Mouse (Mus musculus) kidney, embryonic 16.5 days (tissue): ENCODE results near the gene Olfr323. TPM values are rescaled to one million over a fixed set of nuclear protein-coding genes. Genes with fewer than 3 reads are reported as not detected.

ENCODE experiments used
- ATAC-seq: fragments of 200-750 bp; cut with Nextera tagmentation; 2 replicates; pipeline ENCODE4 v1.8.0; 2017; ENCODE audit warnings: moderate TSS enrichment; ENCODE audit not compliant: low FRiP score, low TSS enrichment
- H3K27ac ChIP-seq: fragments of 300-500 bp; sonication (generic); 2 replicates; pipeline ENCODE4 v1.5.1; 2014; ENCODE audit warnings: low read length
- H3K27me3 ChIP-seq: fragments of 300-500 bp; sonication (generic); 2 replicates; pipeline ENCODE4 v1.6.1; 2014; ENCODE audit warnings: low read length, control low read depth, mixed read lengths; ENCODE audit not compliant: insufficient read depth
- H3K36me3 ChIP-seq: fragments of 300-500 bp; sonication (generic); 2 replicates; pipeline ENCODE4 v1.6.1; 2014; ENCODE audit warnings: low read length, control low read depth, mixed read lengths; ENCODE audit not compliant: insufficient read depth
- H3K4me1 ChIP-seq: fragments of 300-500 bp; sonication (generic); 2 replicates; pipeline ENCODE4 v1.6.1; 2014; ENCODE audit warnings: low read length, control low read depth, mixed read lengths; ENCODE audit not compliant: insufficient read depth
- H3K4me2 ChIP-seq: fragments of 300-500 bp; sonication (generic); replicated peaks from 2 replicates; pipeline ENCODE4 v1.6.1; 2014; ENCODE audit warnings: low read depth, low read length
- H3K4me3 ChIP-seq: fragments of 300-500 bp; sonication (generic); 2 replicates; pipeline ENCODE4 v1.5.1; 2014; ENCODE audit warnings: mild to moderate bottlenecking, low read length
- H3K9ac ChIP-seq: fragments of 300-500 bp; sonication (generic); replicated peaks from 2 replicates; pipeline ENCODE4 v1.6.1; 2014; ENCODE audit warnings: low read length
- H3K9me3 ChIP-seq: fragments of 300-500 bp; sonication (generic); 2 replicates; pipeline ENCODE4 v1.6.1; 2016; ENCODE audit warnings: low read length, control low read depth
- WGBS: fragments of 180-500 bp; shearing (Covaris S2); extraction: QIAGEN DNeasy Blood & Tissue Kit; methylation state at CpG from one replicate; pipeline ENCODE4 v1.1.7; 2014; 5-methylcytosine and 5-hydroxymethylcytosine counted together
- polyA plus RNA-seq: library from polyadenylated mRNA; unstranded; fragments of >200 nt; fragmentation: Nextera tagmentation; extraction: Ambion mirVana; gene quantifications from 2 replicates; pipeline ENCODE4 v1.2.1, GENCODE M21; 2015

Olfr323 gene
- not detected in 2 replicates for polyA plus RNA-seq

GRCm38 (mm10) chr11:58630401-58630800 is at the start of gene Olfr323:
Olfr323 (minus strand) TSS chr11:58630501.
- ATAC-seq: no peak
- no peak within 1 kb of the TSS for H3K27ac ChIP-seq
- no peaks in the 10 kb centered on the region for H3K9me3 ChIP-seq
- no peaks in the 10 kb centered on the region for H3K27me3 ChIP-seq
- no peak within 1 kb of the TSS for H3K4me2 ChIP-seq
- no peak within 1 kb of the TSS for H3K4me3 ChIP-seq
- no peaks in the 10 kb centered on the region for H3K4me1 ChIP-seq
- 73% methylated on average over 5 of the region's 5 CpGs for WGBS
- no peaks in the 10 kb centered on the region for H3K36me3 ChIP-seq
- no peak within 1 kb of the TSS for H3K9ac ChIP-seq

- WGBS: 50% methylated on average over 4 of the region's 4 CpGs
- Histone ChIP-seq H3K27me3 (no peaks in the 10 kb centered on the region), H3K27ac (no peak overlapping the region), H3K36me3 (no peaks in the 10 kb centered on the region), H3K4me1 (no peaks in the 10 kb centered on the region), H3K4me3 (no peak overlapping the region), H3K9me3 (no peaks in the 10 kb centered on the region), H3K4me2 (no peak overlapping the region), H3K9ac (no peak overlapping the region)
- ATAC-seq: no peak
Observed at GRCm38 (mm10) chr11:58671825-58672224, 41.5 kb upstream of the Olfr323 start.

- Histone ChIP-seq H3K36me3 (no peaks in the 10 kb centered on the region), H3K27ac (no peak overlapping the region), H3K9ac (no peak overlapping the region), H3K4me2 (no peak overlapping the region), H3K9me3 (no peaks in the 10 kb centered on the region), H3K4me3 (no peak overlapping the region), H3K4me1 (no peaks in the 10 kb centered on the region), H3K27me3 (no peaks in the 10 kb centered on the region)
- ATAC-seq: no peak
Observed at GRCm38 (mm10) chr11:58669252-58669651, 39.0 kb upstream of the Olfr323 start.

GRCm38 (mm10) chr11:58658596-58658995 is 28.3 kb upstream of the Olfr323 start, which contains the start of gene Olfr322:
Olfr322 (plus strand) TSS chr11:58658782.
- 80% methylated on average over 4 of the region's 4 CpGs for WGBS
- Histone ChIP-seq H3K4me2 (no peak within 1 kb of the TSS), H3K27ac (no peak within 1 kb of the TSS), H3K9ac (no peak within 1 kb of the TSS), H3K27me3 (no peaks in the 10 kb centered on the region), H3K4me1 (0 out of 2 replicates have a peak, but pooled peaks cover 4% of the 10 kb centered on the region), H3K9me3 (no peaks in the 10 kb centered on the region), H3K36me3 (no peaks in the 10 kb centered on the region), H3K4me3 (no peak within 1 kb of the TSS)
- no peak for ATAC-seq

DNA sequence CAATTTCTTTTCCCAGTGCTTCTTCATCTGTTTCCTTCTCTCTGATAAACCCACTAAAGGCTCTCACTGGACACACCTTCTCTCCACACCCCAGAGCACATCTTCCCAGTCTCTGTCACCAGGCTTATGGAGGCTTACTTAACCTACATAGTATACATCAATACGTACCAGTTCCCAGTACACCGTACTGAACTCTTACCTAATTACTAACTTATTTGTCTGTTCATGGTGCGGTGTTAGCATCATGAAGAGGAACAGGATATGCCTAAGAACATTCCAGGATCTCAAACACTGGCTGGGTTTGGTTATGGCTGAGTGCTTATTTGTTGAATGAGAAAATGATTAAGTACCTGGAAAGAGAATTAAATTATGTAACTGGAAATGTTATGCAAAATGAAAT is 24.9 kb upstream of the Olfr323 start:
- no peak overlapping the region for H3K4me3 ChIP-seq
- no peak overlapping the region for H3K4me2 ChIP-seq
- 74% methylated on average over 3 of the region's 3 CpGs for WGBS
- peaks cover 2% of the 10 kb centered on the region; the same call in 1 of the 2 replicates for H3K9me3 ChIP-seq
- H3K27ac ChIP-seq: no peak overlapping the region
- no peak overlapping the region for H3K9ac ChIP-seq
- peak; percentile 51; the same call in 1 of the 2 replicates for ATAC-seq
- H3K36me3 ChIP-seq: no peaks in the 10 kb centered on the region
- 0 out of 2 replicates have a peak, but pooled peaks cover 4% of the 10 kb centered on the region for H3K4me1 ChIP-seq
- H3K27me3 ChIP-seq: no peaks in the 10 kb centered on the region

DNA sequence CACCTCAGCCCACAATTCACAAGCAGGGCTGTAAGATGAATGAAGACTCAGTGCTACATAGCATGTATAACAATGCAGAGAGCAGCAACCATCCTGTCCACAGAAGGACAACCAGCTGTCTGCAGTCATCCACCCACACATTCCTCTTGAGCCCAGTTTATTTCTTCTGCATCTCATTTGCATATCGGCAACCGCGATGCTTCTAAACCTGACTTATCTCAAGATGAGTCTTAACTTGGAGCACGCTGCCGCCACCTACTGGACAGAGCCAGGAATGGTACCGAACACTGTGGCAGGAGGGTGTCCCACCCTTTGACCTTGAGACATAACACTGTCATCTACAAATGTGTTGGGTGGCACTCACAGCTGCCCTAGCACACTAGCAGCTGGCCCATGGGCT is 13.0 kb upstream of the Olfr323 start:
- Histone ChIP-seq H3K9me3 (no peaks in the 10 kb centered on the region), H3K27me3 (peaks cover 10% of the 10 kb centered on the region; the same call in 1 of the 2 replicates), H3K4me1 (peaks cover 2% of the 10 kb centered on the region; the same call in 1 of the 2 replicates), H3K4me2 (no peak overlapping the region), H3K36me3 (no peaks in the 10 kb centered on the region), H3K27ac (no peak overlapping the region), H3K4me3 (no peak overlapping the region), H3K9ac (no peak overlapping the region)
- no peak for ATAC-seq
- WGBS: 38% methylated on average over 6 of the region's 6 CpGs

DNA sequence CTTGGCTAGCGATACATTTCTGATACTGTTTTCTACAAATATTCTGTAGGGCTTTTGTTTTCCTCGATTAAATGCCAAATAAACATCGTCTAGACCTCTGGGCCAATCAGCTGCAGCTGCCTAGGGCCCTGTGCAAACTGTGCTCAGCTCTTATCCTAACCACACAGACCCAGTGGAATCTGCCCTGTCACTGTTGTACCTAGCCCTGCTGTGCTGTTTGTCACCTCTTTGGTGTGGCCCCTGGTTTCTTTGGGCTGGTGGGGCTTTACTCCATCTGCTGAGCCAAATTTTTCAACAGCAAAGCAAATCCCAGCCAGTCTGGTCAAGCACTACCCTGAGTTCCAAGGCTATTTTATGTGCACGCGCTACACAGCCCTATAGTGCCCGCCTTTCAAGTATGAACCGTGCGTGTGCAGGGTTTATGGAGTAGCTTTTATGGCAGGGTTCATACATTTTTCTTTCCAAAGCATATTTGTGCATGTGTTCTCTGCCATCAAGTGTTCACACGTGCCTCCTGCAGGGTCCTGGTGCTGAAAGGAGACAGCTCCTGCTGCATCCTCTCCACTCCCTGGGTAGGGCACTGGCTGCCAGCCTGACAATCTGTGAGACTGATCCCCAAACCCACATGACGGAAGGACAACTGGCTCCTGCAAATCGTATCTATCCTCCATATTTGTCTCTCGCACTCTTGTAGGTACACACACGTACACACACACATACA is 11.5 kb upstream of the Olfr323 start:
- 89% methylated on average over 13 of the region's 13 CpGs for WGBS
- H3K36me3 ChIP-seq: no peaks in the 10 kb centered on the region
- no peaks in the 10 kb centered on the region for H3K9me3 ChIP-seq
- H3K27ac ChIP-seq: no peak overlapping the region
- H3K4me3 ChIP-seq: no peak overlapping the region
- H3K27me3 ChIP-seq: peaks cover 16% of the 10 kb centered on the region; the same call in 1 of the 2 replicates
- H3K9ac ChIP-seq: no peak overlapping the region
- peaks cover 2% of the 10 kb centered on the region; the same call in 1 of the 2 replicates for H3K4me1 ChIP-seq
- H3K4me2 ChIP-seq: no peak overlapping the region
- ATAC-seq: no peak

- Histone ChIP-seq H3K27me3 (peaks cover 16% of the 10 kb centered on the region; the same call in 1 of the 2 replicates), H3K36me3 (no peaks in the 10 kb centered on the region), H3K4me3 (peak overlapping the region; percentile 36; the same call in 1 of the 2 replicates), H3K9ac (no peak overlapping the region), H3K4me2 (peak overlapping the region; percentile 57), H3K4me1 (peaks cover 2% of the 10 kb centered on the region; the same call in 1 of the 2 replicates), H3K27ac (no peak overlapping the region), H3K9me3 (no peaks in the 10 kb centered on the region)
- 27% methylated on average over 14 of the region's 14 CpGs for WGBS
- ATAC-seq: 0 out of 2 replicates have a peak, but pooled peaks have one; percentile 2
Observed at GRCm38 (mm10) chr11:58641057-58641456, 10.8 kb upstream of the Olfr323 start.

GRCm38 (mm10) chr11:58640272-58640867 is 10.1 kb upstream of the Olfr323 start, which contains the start of gene Trim58:
Trim58 (plus strand) TSS chr11:58640465.
- Histone ChIP-seq H3K27ac (no peak within 1 kb of the TSS), H3K4me3 (peak within 1 kb of the TSS; percentile 36), H3K9ac (peak within 1 kb of the TSS; percentile 37), H3K27me3 (peaks cover 16% of the 10 kb centered on the region; the same call in 1 of the 2 replicates), H3K4me1 (peaks cover 2% of the 10 kb centered on the region; the same call in 1 of the 2 replicates), H3K9me3 (no peaks in the 10 kb centered on the region), H3K36me3 (no peaks in the 10 kb centered on the region), H3K4me2 (peak within 1 kb of the TSS; percentile 57)
- WGBS: 2% methylated on average over 34 of the region's 34 CpGs
- peak; percentile 42; the same call in 1 of the 2 replicates for ATAC-seq
